Mouse (Mus musculus): ENCODE measurements around the gene Gm38392. TPM values are rescaled to one million over a fixed set of nuclear protein-coding genes. Genes with fewer than 3 reads are reported as not detected.
"Not testable (repeated sequence)": the region's sequence is repeated elsewhere in the genome, so short reads cannot be mapped to it uniquely, and the experiment has no call there.

The Gm38392 gene
- polyA plus RNA-seq, 1 experiment from 2014 or later: 0.31 TPM

GRCm38 (mm10) chr3:88299172-88299571, 12.2 kb upstream of the Gm38392 start:
- peaks cover 24% of the 10 kb centered on the region for H3K36me3 ChIP-seq (ENCODE audit: control insufficient read depth, insufficient read depth, low read length)
- H3K4me1 ChIP-seq (ENCODE audit: control insufficient read depth, insufficient read depth, low read length): peaks cover 8% of the 10 kb centered on the region
- no peak overlapping the region for H3K27ac ChIP-seq (ENCODE audit: low read depth, low read length)
- ATAC-seq (replicated peaks; ENCODE audit: insufficient number of reproducible peaks, low FRiP score, low TSS enrichment): no peak
- H3K4me2 ChIP-seq: no peak overlapping the region; the same call in 1 of the 2 replicates
- 80% methylated on average over 1 of the region's 1 CpGs for WGBS (ENCODE audit: insufficient replicate concordance)
- H3K9ac ChIP-seq (ENCODE audit: low read depth, low read length): no peak overlapping the region
- H3K27me3 ChIP-seq (ENCODE audit: control insufficient read depth, insufficient read depth, low read length): no peaks in the 10 kb centered on the region
- H3K4me3 ChIP-seq (ENCODE audit: low read depth, low read length): no peak overlapping the region
- no peaks in the 10 kb centered on the region for H3K9me3 ChIP-seq (replicated peaks; ENCODE audit: control insufficient read depth, low read length)

GRCm38 (mm10) chr3:88297321-88297851, 10.4 kb upstream of the Gm38392 start:
- Histone ChIP-seq H3K9ac (ENCODE audit: low read depth, low read length) (peak overlapping the region; percentile 84), H3K4me2 (peak overlapping the region; percentile 90), H3K4me1 (ENCODE audit: control insufficient read depth, insufficient read depth, low read length) (peaks cover 8% of the 10 kb centered on the region), H3K9me3 (replicated peaks; ENCODE audit: control insufficient read depth, low read length) (no peaks in the 10 kb centered on the region), H3K36me3 (ENCODE audit: control insufficient read depth, insufficient read depth, low read length) (peaks cover 14% of the 10 kb centered on the region), H3K4me3 (ENCODE audit: low read depth, low read length) (peak overlapping the region; percentile 81), H3K27ac (ENCODE audit: low read depth, low read length) (peak overlapping the region; percentile 96), H3K27me3 (ENCODE audit: control insufficient read depth, insufficient read depth, low read length) (no peaks in the 10 kb centered on the region)
- no peak for ATAC-seq (replicated peaks; ENCODE audit: insufficient number of reproducible peaks, low FRiP score, low TSS enrichment)
- under 1% methylated on average over 30 of the region's 30 CpGs for WGBS (ENCODE audit: insufficient replicate concordance)

GRCm38 (mm10) chr3:88296561-88297318, 9.7 kb upstream of the Gm38392 start, which contains the start of the genes Tsacc and Cct3:
Tsacc (minus strand) TSS chr3:88296999.
Cct3 (plus strand) TSS chr3:88297116.
- no peaks in the 10 kb centered on the region for H3K27me3 ChIP-seq (ENCODE audit: control insufficient read depth, insufficient read depth, low read length)
- peaks cover 8% of the 10 kb centered on the region for H3K4me1 ChIP-seq (ENCODE audit: control insufficient read depth, insufficient read depth, low read length)
- peak within 1 kb of the TSS; percentile 90 for H3K4me2 ChIP-seq
- peak within 1 kb of the TSS; percentile 96 for H3K27ac ChIP-seq (ENCODE audit: low read depth, low read length)
- peak; percentile 97 for ATAC-seq (replicated peaks; ENCODE audit: insufficient number of reproducible peaks, low FRiP score, low TSS enrichment)
- WGBS (ENCODE audit: insufficient replicate concordance): under 1% methylated on average over 44 of the region's 44 CpGs
- H3K9ac ChIP-seq (ENCODE audit: low read depth, low read length): peak within 1 kb of the TSS; percentile 84
- H3K36me3 ChIP-seq (ENCODE audit: control insufficient read depth, insufficient read depth, low read length): peaks cover 12% of the 10 kb centered on the region
- H3K4me3 ChIP-seq (ENCODE audit: low read depth, low read length): peak within 1 kb of the TSS; percentile 81
- H3K9me3 ChIP-seq (replicated peaks; ENCODE audit: control insufficient read depth, low read length): no peaks in the 10 kb centered on the region

DNA sequence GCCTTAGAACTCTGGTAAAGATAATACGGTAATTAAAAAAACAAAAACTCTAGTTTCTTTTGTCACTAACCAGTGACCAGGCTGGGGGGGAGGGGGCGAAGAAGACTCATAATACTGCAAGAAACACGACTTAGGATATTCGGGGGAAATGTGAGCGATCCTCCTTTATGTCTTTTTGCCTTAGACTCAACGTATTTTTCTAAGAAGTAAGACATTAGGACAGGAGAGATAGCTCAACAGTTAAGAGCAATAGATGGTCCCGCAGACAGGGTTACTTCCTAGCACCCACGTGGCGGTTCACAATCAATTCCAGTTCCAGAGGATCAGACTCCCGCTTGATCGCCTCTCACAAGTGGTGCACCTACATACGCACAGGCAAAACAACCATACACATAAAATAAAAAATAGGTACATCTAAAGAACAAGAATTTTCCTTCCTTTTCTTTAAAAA, 9.1 kb upstream of the Gm38392 start:
- no peak for ATAC-seq (replicated peaks; ENCODE audit: insufficient number of reproducible peaks, low FRiP score, low TSS enrichment)
- WGBS (ENCODE audit: insufficient replicate concordance): 1% methylated on average over 12 of the region's 12 CpGs
- peak overlapping the region; percentile 96 for H3K27ac ChIP-seq (ENCODE audit: low read depth, low read length)
- H3K27me3 ChIP-seq (ENCODE audit: control insufficient read depth, insufficient read depth, low read length): no peaks in the 10 kb centered on the region
- H3K9ac ChIP-seq (ENCODE audit: low read depth, low read length): peak overlapping the region; percentile 80
- H3K4me1 ChIP-seq (ENCODE audit: control insufficient read depth, insufficient read depth, low read length): peaks cover 8% of the 10 kb centered on the region
- H3K9me3 ChIP-seq (replicated peaks; ENCODE audit: control insufficient read depth, low read length): no peaks in the 10 kb centered on the region
- H3K4me2 ChIP-seq: peak overlapping the region; percentile 71
- peaks cover 9% of the 10 kb centered on the region for H3K36me3 ChIP-seq (ENCODE audit: control insufficient read depth, insufficient read depth, low read length)
- peak overlapping the region; percentile 81 for H3K4me3 ChIP-seq (ENCODE audit: low read depth, low read length)

DNA sequence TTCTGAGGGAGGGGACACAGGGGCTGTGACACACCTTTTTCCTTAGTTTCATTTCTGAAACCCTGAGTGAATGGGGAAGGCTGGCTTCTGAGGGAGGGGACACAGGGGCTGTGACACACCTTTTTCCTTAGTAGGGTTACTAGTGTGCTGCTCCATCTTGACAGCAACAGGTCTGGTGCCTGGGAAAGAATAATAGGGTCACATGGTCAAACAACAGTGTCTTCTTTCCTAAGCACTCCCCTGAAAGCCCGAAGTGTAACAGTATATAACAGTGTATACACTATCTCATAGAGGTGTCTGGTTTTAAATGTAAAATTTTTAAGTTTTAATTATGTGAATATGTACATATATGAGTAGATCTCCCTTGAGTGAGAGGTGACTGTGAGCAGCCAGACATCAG, 8.3 kb upstream of the Gm38392 start:
- H3K9ac ChIP-seq (ENCODE audit: low read depth, low read length); ATAC-seq (replicated peaks; ENCODE audit: insufficient number of reproducible peaks, low FRiP score, low TSS enrichment); H3K9me3 ChIP-seq (replicated peaks; ENCODE audit: control insufficient read depth, low read length); H3K27ac ChIP-seq (ENCODE audit: low read depth, low read length); H3K27me3 ChIP-seq (ENCODE audit: control insufficient read depth, insufficient read depth, low read length); H3K36me3 ChIP-seq (ENCODE audit: control insufficient read depth, insufficient read depth, low read length); H3K4me1 ChIP-seq (ENCODE audit: control insufficient read depth, insufficient read depth, low read length): not testable (repeated sequence)
- peak overlapping the region; percentile 71 for H3K4me2 ChIP-seq
- peak overlapping the region; percentile 81 for H3K4me3 ChIP-seq (ENCODE audit: low read depth, low read length)
- 78% methylated on average over 1 of the region's 1 CpGs for WGBS (ENCODE audit: insufficient replicate concordance)

- Histone ChIP-seq H3K36me3 (ENCODE audit: control insufficient read depth, insufficient read depth, low read length) (no peaks in the 10 kb centered on the region), H3K4me1 (ENCODE audit: control insufficient read depth, insufficient read depth, low read length) (no peaks in the 10 kb centered on the region), H3K27me3 (ENCODE audit: control insufficient read depth, insufficient read depth, low read length) (no peaks in the 10 kb centered on the region), H3K9me3 (replicated peaks; ENCODE audit: control insufficient read depth, low read length) (no peaks in the 10 kb centered on the region), H3K27ac (ENCODE audit: low read depth, low read length) (no peak overlapping the region), H3K4me2 (no peak overlapping the region), H3K4me3 (ENCODE audit: low read depth, low read length) (no peak overlapping the region), H3K9ac (ENCODE audit: low read depth, low read length) (no peak overlapping the region)
- WGBS (ENCODE audit: insufficient replicate concordance): 54% methylated on average over 4 of the region's 4 CpGs
- ATAC-seq (replicated peaks; ENCODE audit: insufficient number of reproducible peaks, low FRiP score, low TSS enrichment): no peak
These were observed 5.0 kb upstream of the Gm38392 start for GRCm38 (mm10) chr3:88291970-88292369.

- not testable (repeated sequence) for ATAC-seq (replicated peaks; ENCODE audit: insufficient number of reproducible peaks, low FRiP score, low TSS enrichment)
These were observed 1.2 kb upstream of the Gm38392 start for GRCm38 (mm10) chr3:88288133-88288713.

GRCm38 (mm10) chr3:88285565-88285895, 1.5 kb downstream of the Gm38392 start:
- not testable (repeated sequence) for H3K27me3 ChIP-seq (ENCODE audit: control insufficient read depth, insufficient read depth, low read length); H3K27ac ChIP-seq (ENCODE audit: low read depth, low read length); H3K36me3 ChIP-seq (ENCODE audit: control insufficient read depth, insufficient read depth, low read length); H3K9me3 ChIP-seq (replicated peaks; ENCODE audit: control insufficient read depth, low read length); H3K4me2 ChIP-seq; H3K4me3 ChIP-seq (ENCODE audit: low read depth, low read length); H3K4me1 ChIP-seq (ENCODE audit: control insufficient read depth, insufficient read depth, low read length); H3K9ac ChIP-seq (ENCODE audit: low read depth, low read length); ATAC-seq (replicated peaks; ENCODE audit: insufficient number of reproducible peaks, low FRiP score, low TSS enrichment)
- no CpG with 5 or more reads among the region's 2 CpGs for WGBS (ENCODE audit: insufficient replicate concordance)

More at GRCm38 (mm10) chr3:88288133-88288713, 1.2 kb upstream of the Gm38392 start:
- H3K36me3 ChIP-seq (ENCODE audit: control insufficient read depth, insufficient read depth, low read length); H3K4me3 ChIP-seq (ENCODE audit: low read depth, low read length); H3K9me3 ChIP-seq (replicated peaks; ENCODE audit: control insufficient read depth, low read length); H3K4me2 ChIP-seq; H3K9ac ChIP-seq (ENCODE audit: low read depth, low read length); H3K27ac ChIP-seq (ENCODE audit: low read depth, low read length); H3K4me1 ChIP-seq (ENCODE audit: control insufficient read depth, insufficient read depth, low read length); H3K27me3 ChIP-seq (ENCODE audit: control insufficient read depth, insufficient read depth, low read length): not testable (repeated sequence)
- WGBS (ENCODE audit: insufficient replicate concordance): 69% methylated on average over 8 of the region's 10 CpGs

Measured in heart, embryonic 11.5 days (tissue).